Mouse (Mus musculus) G1E (cell line): ENCODE data around the gene Smndc1.

Experiments used
- CTCF ChIP-seq: IDR thresholded peaks from 2 replicates; pipeline ENCODE4 v1.5.1; 2012; ENCODE audit warnings: low read depth, low read length, inconsistent platforms, mixed read lengths
- GATA1 ChIP-seq: IDR thresholded peaks from 2 replicates; pipeline ENCODE4 v1.6.1; 2012; ENCODE audit warnings: borderline replicate concordance, low read length, inconsistent platforms, mixed read lengths
- TAL1 ChIP-seq: conservative IDR thresholded peaks from 2 replicates; pipeline ENCODE4 v1.6.1; 2012; ENCODE audit warnings: low read depth, low read length, inconsistent platforms, mixed read lengths

DNA sequence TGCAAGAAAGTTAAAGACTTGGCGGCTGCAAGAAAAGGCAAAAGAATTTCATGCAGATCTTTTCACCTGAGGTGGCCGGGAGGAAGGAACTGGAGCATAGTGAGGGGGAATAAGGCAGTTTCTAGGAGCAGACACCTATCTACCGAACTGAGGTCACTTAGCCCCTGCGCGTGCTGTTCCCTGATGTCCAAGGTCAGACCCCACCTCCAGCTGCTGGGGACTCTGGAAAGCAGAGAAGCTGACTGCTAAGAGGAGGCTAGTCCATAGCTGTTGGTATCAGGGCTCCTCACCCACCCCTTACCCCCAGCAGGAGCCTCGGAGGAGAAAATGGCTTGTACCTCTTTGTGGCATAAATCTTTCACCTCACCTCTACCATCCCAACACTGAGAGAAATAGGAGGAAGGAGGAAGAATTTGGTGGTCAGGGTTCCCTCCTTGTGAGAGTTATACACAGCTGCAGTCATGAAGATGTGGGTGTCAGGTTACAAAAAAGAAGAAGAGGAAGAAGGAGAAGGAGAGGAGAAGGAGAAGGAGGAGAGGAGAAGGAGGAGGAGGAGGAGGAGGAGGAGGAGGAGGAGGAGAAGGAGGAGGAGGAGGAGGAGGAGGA, 31.3 kb upstream of the Smndc1 start:
- TF ChIP-seq CTCF (no peak), TAL1 (no peak), GATA1 (no peak)
